Mouse (Mus musculus) MEL-GATA-1-ER (cell line): ENCODE results near the gene Ube2e1.
"Not testable (repeated sequence)": the region's sequence is repeated elsewhere in the genome, so short reads cannot be mapped to it uniquely, and the experiment has no call there.

Experiments
- DNase-seq: peaks from one replicate; pipeline ENCODE4 v3.0.0-alpha.2; 2012; ENCODE audit warnings: low read depth; ENCODE audit errors: extremely low read depth

Gene Ube2e1

DNA sequence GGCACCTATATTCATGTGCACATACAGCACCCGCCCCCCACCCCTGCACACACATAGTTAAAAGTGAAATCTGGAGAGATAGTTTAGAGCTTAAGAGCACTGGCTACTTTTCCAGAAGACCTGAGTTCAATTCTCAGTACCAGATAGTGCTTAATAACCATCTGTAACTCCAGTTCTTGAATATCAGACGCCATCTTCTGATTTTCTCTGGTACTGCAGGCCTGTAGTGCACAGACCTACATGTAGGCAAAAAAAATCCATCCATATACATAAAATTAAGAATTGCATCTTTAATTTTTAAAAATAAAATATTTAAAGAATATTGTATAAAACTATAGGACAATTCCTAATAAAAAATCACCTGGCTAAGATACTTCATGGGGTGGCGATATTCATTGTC is 70.5 kb downstream of the Ube2e1 start:
- DNase-seq, result no peak

DNA sequence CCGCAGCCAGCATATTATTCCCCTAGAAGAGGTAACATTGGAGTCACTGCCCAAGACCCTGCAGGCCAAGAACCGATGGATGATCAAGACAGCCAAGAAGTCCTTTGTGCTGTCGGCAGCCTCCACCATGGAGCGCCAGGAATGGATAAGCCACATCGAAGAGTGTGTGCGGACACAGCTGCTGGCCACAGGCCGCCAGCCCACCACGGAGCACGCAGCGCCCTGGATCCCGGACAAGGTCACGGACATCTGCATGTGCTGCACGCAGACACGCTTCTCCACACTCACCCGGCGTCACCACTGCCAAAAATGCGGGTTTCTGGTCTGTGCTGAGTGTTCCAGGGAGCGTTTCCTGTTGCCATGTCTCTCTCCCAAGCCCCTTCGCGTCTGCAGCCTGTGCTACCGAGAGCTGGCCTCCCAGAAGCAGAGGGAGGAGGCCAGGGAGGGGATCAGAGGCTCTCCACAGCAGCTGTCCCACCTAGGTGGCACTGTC is 89.0 kb downstream of the Ube2e1 start:
- DNase-seq, result no peak

DNA sequence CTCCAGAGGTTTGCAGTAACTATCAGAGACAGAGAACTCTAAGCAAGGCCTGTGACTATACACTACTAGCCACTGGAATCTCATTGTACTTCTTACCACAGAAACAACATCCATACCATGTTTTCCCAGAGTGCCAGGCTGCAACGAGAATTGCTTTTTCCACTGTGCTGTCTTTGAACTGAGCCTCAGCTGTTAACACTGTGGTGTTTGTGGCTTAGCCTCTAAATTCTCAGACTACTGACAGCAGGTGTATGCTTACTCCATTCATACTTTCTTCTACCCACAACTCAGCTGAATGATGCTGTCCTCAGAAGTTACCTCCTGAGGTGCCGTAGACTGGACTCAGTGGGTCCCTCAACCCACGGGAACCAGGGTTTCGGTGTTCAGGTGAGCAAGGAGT is 89.9 kb downstream of the Ube2e1 start:
- DNase-seq, result no peak

DNA sequence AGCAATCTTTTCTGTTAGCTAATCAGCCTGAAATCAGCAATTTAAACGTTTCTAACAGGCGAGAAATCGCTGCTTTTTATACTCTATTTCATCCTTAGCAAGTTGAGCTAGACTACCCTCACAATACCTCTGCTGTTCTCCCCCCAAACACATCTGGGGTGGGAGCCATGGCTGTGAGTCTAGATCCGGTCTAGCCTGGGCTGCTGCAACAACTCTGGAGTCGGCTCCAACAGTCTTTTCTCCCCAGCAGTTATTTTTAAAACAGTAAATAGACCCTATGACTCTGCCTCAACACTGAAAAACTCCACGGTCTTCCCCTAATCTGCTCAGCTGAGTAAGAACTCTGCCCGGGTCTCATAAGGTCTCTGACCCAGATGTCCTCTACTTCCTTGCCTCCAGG is 91.5 kb downstream of the Ube2e1 start:
- DNase-seq, result no peak

DNA sequence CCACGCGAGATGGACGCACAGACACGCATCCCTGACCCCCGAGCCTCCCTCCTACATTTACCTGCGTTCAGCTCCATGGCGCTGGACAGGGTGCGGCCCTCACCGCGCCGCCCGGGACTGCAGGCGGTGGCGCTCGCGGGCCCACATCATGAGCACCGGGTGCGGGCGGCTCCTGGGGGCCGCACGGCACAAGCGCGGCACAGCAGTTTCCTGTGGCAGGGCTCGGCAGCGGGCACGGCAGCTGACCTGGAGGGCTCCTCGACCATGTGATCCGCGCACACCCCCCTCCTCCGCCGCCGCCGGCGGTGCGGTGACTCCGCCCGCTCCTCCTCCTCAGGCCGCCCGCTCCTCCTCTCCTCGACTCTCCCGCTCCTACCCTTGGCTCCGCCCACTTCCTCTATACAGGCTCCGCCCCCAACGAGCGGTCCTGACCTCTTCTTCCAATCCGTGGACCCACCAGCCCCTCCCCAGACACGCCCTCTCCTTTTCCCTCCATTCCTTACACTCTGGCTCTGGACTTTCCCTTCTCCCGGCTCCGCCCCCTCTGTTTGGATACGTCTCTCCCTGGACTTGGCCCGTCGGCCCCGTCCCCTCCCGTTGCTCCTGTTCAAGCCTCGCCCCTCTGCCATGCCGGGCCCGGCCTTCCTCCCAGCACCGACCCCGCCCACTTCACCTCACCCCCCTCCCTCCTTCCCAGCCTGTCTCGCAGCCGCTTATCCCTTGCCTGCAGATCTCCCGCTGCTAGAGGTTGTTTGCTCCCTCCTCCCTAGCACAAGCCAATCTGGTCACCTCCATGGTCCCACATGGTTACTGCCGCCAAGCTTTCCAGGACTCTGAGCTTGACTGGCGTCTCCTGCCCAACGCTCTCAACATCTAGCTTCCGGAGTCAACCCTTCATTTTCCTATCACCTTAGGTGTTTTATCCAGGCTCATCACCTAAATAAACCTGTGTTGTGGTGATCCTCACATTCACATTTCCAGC is 92.6 kb downstream of the Ube2e1 start, which contains the start of gene Nr1d2:
Gene Nr1d2, minus strand, starts transcription at position 378 of the 982 bp plus-strand sequence.
- DNase-seq, result peak; percentile 91

DNA sequence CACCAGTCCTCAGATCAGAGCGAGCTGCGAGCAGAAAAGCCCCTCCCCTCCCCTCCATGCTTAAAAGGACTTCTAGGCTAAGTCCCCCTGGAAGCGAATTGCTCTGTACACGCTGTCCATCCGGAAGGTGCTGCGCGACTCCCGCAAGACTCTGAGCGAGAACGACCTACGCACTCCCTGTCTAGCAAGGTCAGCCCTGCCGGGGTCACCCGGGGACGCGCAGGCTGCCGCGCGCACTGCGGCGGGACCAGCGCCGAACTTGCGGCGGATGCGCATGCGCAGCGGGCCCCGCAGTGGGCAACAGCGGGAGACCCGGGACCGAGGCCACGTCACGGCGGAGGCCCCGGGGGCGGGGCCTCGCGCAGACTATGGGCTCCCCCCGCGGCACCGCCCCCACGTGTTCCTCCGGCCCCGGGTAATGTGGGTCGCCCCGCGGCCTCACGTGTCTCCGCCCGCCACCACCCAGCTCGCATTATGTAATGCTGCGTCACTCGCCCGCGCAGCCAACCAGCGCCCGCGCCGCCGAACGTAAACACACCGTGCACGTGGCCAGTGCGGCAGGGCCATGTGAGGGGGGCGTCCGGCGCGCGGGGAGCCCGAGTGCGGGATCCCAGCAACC is 93.4 kb downstream of the Ube2e1 start:
- DNase-seq, result peak; percentile 78

DNA sequence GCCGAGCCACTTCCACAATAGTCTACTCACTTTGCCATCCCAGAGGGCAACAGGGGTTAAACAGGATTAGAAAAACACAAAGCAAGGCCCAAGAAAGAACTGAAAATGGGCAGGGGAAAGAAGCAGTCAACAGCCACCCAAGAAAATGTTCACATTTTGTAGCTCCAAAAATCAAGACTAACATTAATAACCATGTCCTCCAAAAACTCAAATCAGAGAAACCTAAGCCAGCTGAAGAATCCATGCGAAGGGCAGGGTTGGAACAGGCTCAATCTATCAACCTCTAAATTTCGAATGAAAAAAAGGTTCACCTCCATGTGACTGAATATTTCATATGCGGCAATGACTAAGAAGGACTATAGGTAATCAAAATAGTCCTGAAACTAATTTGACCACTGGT is 94.3 kb downstream of the Ube2e1 start:
- DNase-seq, result no peak

DNA sequence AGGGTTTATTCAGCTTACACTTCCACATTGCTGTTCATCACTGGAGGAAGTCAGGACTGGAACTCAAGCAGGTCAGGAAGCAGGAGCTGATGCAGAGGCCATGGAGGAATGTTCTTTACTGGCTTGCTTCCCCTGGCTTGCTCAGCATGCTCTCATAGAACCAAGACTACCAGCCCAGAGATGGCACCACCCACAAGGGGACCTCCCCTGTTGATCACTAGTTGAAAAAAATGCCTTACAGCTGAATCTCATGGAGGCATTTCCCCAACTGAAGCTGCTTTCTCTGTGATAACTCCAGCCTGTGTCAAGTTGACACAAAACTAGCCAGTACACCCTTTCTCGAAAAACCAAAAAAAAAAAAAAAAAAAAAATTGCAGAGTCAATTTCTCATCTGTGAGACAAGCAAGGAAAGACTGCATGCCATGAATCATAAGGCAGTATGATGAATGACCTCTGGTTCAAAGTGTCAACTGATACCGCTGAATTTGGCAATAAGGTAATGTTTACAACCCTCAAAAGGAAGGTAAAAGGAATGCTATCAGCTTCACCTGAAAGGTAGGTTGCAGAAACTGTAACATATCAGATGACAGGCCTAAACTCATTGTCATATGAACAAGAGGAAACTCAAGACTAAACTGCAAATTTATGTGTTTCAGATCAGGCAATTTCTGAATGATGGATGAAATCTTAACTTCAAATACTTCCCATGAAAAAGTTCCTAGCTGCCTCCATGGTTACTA is 95.0 kb downstream of the Ube2e1 start:
- not testable (repeated sequence) for DNase-seq

DNA sequence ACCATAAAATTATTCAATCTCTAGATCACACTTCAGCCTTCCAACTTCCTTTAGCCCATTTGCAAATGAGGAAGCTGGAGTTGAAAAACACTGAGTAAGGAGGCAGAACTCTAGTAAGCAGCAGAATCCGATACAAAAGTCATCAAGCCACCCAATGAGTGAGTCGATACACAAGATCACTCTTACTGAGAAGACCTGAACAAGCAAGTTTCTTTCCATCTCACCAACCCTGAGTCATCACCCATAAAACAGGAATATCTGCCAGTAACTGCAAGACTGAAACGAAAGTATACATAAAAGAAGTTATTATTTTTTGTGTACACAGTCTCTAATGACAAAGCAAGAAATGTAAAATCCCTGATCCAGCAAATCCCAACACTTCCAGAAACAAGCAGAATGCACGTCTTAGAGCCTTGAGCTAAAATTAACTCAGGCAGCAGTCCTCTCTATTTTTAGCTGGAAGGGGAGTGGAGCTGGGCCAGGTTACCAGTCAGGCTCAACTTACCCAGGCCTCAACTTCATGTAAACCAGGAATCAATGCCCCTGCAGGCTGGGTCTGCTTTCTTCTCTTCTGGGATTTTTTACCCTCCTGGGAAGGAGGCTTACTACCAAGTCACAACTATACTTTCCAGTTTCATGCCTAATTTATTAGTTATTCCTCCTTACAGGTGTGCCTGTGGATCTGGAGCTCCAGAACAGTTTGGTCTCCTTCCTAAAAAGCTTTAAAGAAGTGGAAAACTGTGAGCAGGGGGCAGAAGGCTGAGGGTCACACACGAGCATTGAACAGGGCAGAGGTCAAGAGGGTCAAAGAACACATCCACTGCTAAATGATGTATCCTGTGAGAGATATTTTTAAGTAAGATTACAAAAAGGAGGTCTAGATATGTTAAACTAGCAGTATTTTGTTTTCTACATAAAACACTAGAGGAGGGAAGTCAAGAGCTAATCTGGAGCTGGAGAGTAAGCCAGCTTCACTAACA is 97.4 kb downstream of the Ube2e1 start:
- peak; percentile 59 for DNase-seq

DNA sequence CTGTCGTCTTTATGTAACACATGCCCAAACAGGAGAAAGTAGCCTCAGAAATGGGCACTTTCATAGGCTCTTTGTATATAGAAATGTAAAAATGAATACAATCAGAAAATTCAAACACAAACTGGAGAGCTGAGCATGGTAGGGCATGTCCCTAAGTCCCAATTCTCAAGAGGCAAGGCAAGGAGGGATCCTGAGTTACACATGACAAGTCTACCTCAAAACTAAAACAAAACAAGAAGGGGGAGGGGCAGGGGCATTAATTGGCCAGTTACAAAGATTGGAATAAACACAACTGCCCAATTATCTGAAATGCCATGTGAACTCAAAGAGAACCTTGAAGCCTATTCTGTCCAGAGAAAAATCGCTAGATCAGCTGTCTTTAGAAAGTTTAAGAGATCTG is 98.6 kb downstream of the Ube2e1 start:
- no peak for DNase-seq
